Mouse (Mus musculus): ENCODE measurements at regions not wholly inside any gene's neighbourhood (a gene's known extent, or its start where the extent isn't known, plus 50 kb on each side); places are given as distances from the start of the nearest gene placed in this dataset.
A peak's percentile ranks its signal among the peaks of the same experiment; 100 is the strongest.
"Not testable (repeated sequence)": the region's sequence is repeated elsewhere in the genome, so short reads cannot be mapped to it uniquely, and the experiment has no call there.

GRCm38 (mm10) chr2:107945837-107946451 is 655.5 kb downstream of the Kcna4 start:
- TF ChIP-seq USF2 (conservative IDR thresholded peaks at IDR 0.05; ENCODE audit: low read depth, low read length) (no peak), MXI1 (IDR thresholded peaks at IDR 0.05; ENCODE audit: low read depth, low read length) (no peak), IRF4 (IDR thresholded peaks at IDR 0.05; ENCODE audit: low read depth, low read length) (no peak), MAX (IDR thresholded peaks at IDR 0.05; ENCODE audit: low read length) (no peak), ELF1 (IDR thresholded peaks at IDR 0.05; ENCODE audit: low read depth, low read length) (no peak), HCFC1 (IDR thresholded peaks at IDR 0.05; ENCODE audit: low read depth, low read length) (no peak), NELFE (IDR thresholded peaks at IDR 0.05; ENCODE audit: low read depth, low read length) (no peak), POLR2A (IDR thresholded peaks at IDR 0.05; ENCODE audit: low read depth, low read length) (no peak), MEF2A (IDR thresholded peaks at IDR 0.05; ENCODE audit: borderline replicate concordance, low read depth, low read length) (no peak), SMC3 (IDR thresholded peaks at IDR 0.05; ENCODE audit: low read depth, low read length) (no peak)
- in situ Hi-C loops (cut with MboI; ENCODE audit: low pct_ligation_motif_present, low pct_unique_long_range_greater_than_20kb, low sequenced_read_pairs) (no loop called here), dilution Hi-C loops (cut with MboI; ENCODE audit: extremely low pct_ligation_motif_present, extremely low pct_unique_long_range_greater_than_20kb, low sequenced_read_pairs) (no loop called here)

GRCm38 (mm10) chr2:107955608-107956127 is 665.2 kb downstream of the Kcna4 start:
- peak; percentile 3 for DNase-seq (ENCODE audit: extremely low read depth)
- H3K36me3 ChIP-seq (replicated peaks in 1 of 2; ENCODE audit: control insufficient read depth in 1 of 2, insufficient read depth in 1 of 2, low read length in 1 of 2); H3K4me2 ChIP-seq (ENCODE audit: insufficient read depth, low read depth, poor library complexity, severe bottlenecking); H3K4me3 ChIP-seq (replicated peaks in 1 of 3; ENCODE audit: low read depth in 2 of 3, low read length in 2 of 3, poor library complexity in 1 of 3); H3K79me2 ChIP-seq (replicated peaks; ENCODE audit: control insufficient read depth, extremely low read depth, insufficient read depth, poor library complexity, severe bottlenecking); dilution Hi-C loops (cut with MboI; ENCODE audit: extremely low pct_ligation_motif_present, extremely low pct_unique_long_range_greater_than_20kb, low sequenced_read_pairs); H3K4me1 ChIP-seq (ENCODE audit: control insufficient read depth in 1 of 2, insufficient read depth in 2 of 2); H3K9ac ChIP-seq (ENCODE audit: insufficient read depth, low read depth); H3K27me3 ChIP-seq (replicated peaks); H3K27ac ChIP-seq (ENCODE audit: insufficient read depth, low read depth); in situ Hi-C loops (cut with MboI; ENCODE audit: low pct_ligation_motif_present, low pct_unique_long_range_greater_than_20kb, low sequenced_read_pairs); H3K9me3 ChIP-seq (replicated peaks; ENCODE audit: low read length): not testable (repeated sequence)

More at GRCm38 (mm10) chr2:107945837-107946451, 655.5 kb downstream of the Kcna4 start:
- DNase-seq (ENCODE audit: extremely low read depth), result peak; percentile 20
- no peak overlapping the region for H3K4me3 ChIP-seq (replicated peaks in 1 of 3; ENCODE audit: low read depth in 2 of 3, low read length in 2 of 3, poor library complexity in 1 of 3)
- H3K36me3 ChIP-seq (replicated peaks in 1 of 2; ENCODE audit: control insufficient read depth in 1 of 2, insufficient read depth in 1 of 2, low read length in 1 of 2), result no peaks in the 10 kb centered on the region
- H3K9ac ChIP-seq (ENCODE audit: insufficient read depth, low read depth), result no peak overlapping the region
- H3K79me2 ChIP-seq (replicated peaks; ENCODE audit: control insufficient read depth, extremely low read depth, insufficient read depth, poor library complexity, severe bottlenecking), result no peaks in the 10 kb centered on the region
- peaks cover 7% of the 10 kb centered on the region for H3K9me3 ChIP-seq (replicated peaks; ENCODE audit: low read length)
- no peak overlapping the region for H3K27ac ChIP-seq (ENCODE audit: insufficient read depth, low read depth)
- no peaks in the 10 kb centered on the region for H3K27me3 ChIP-seq (replicated peaks)
- H3K4me2 ChIP-seq (ENCODE audit: insufficient read depth, low read depth, poor library complexity, severe bottlenecking), result no peak overlapping the region
- H3K4me1 ChIP-seq (ENCODE audit: control insufficient read depth in 1 of 2, insufficient read depth in 2 of 2), result no peaks in the 10 kb centered on the region

DNA sequence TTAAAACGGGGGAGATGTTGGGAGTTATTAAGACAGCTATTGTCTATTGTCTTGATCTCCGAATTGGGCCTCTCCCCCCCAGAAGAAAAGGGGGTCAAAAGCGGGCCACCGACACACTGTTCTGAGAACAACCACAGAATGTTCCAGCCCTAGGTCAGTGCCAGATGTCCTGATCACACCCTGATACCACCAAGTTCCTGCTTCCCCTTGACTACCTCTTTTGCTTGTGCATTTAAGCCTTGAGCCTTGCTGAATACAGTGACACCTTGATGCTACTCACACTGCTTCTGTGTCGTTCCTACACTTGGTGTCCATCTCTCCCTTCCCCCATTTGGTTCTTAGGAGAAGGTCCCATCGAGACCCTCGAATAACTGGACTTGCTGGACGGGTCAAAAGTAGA is 673.5 kb downstream of the Kcna4 start:
- DNase-seq (ENCODE audit: extremely low read depth); H3K9ac ChIP-seq (ENCODE audit: insufficient read depth, low read depth); in situ Hi-C loops (cut with MboI; ENCODE audit: low pct_ligation_motif_present, low pct_unique_long_range_greater_than_20kb, low sequenced_read_pairs); H3K9me3 ChIP-seq (replicated peaks; ENCODE audit: low read length); dilution Hi-C loops (cut with MboI; ENCODE audit: extremely low pct_ligation_motif_present, extremely low pct_unique_long_range_greater_than_20kb, low sequenced_read_pairs); H3K27ac ChIP-seq (ENCODE audit: insufficient read depth, low read depth); H3K36me3 ChIP-seq (replicated peaks in 1 of 2; ENCODE audit: control insufficient read depth in 1 of 2, insufficient read depth in 1 of 2, low read length in 1 of 2); H3K4me2 ChIP-seq (ENCODE audit: insufficient read depth, low read depth, poor library complexity, severe bottlenecking); H3K79me2 ChIP-seq (replicated peaks; ENCODE audit: control insufficient read depth, extremely low read depth, insufficient read depth, poor library complexity, severe bottlenecking); H3K4me1 ChIP-seq (ENCODE audit: control insufficient read depth in 1 of 2, insufficient read depth in 2 of 2); H3K4me3 ChIP-seq (replicated peaks in 1 of 3; ENCODE audit: low read depth in 2 of 3, low read length in 2 of 3, poor library complexity in 1 of 3); H3K27me3 ChIP-seq (replicated peaks): not testable (repeated sequence)

Data from CH12.LX (cell line).